ENCODE assay signal across 19 mouse cellular contexts in genomic region chr11:24342732-24343131, GRCm38 (mm10).
"Had no signal": no experiment of that assay in that cellular context is flagged by ENCODE, and none has a peak within 500 bp of the region (broad histone marks: within the 10 kb centered on the region; RNA-seq: fewer than 3 reads in every experiment).

No protein-coding gene starts in this region.

- H3K27ac ChIP-seq: kidney, embryonic 15.5 days; left cerebral cortex, adult 2 months; limb, embryonic 12.5 days; liver, embryonic 12.5 days; liver, embryonic 15.5 days; midbrain, embryonic 13.5 days; neural tube, embryonic 13.5 days had no signal

- H3K4me1 ChIP-seq: liver, embryonic 15.5 days had no signal

- DNase-seq: kidney, adult 11 months; kidney, adult 8-10 months; kidney, postnatal 10 days; kidney, postnatal 36 days; layer of hippocampus, postnatal 36 days; liver; lung, adult 2 months; lung, postnatal 14 days; lung, postnatal 4 days; thymus, postnatal 25 days had no signal

- H3K9ac ChIP-seq: kidney, embryonic 15.5 days; limb, embryonic 12.5 days; liver, embryonic 12.5 days; liver, embryonic 15.5 days; midbrain, embryonic 13.5 days; neural tube, embryonic 13.5 days had no signal

- H3K9me3 ChIP-seq: kidney, embryonic 15.5 days; limb, embryonic 12.5 days; liver, embryonic 12.5 days; liver, embryonic 15.5 days; midbrain, embryonic 13.5 days; neural tube, embryonic 13.5 days had no signal

- H3K27me3 ChIP-seq: kidney, embryonic 15.5 days; limb, embryonic 12.5 days; liver, embryonic 12.5 days; liver, embryonic 15.5 days; midbrain, embryonic 13.5 days; neural tube, embryonic 13.5 days had no signal

- H3K36me3 ChIP-seq: kidney, embryonic 15.5 days; limb, embryonic 12.5 days; liver, embryonic 12.5 days; liver, embryonic 15.5 days; midbrain, embryonic 13.5 days; neural tube, embryonic 13.5 days had no signal

- ATAC-seq: liver, embryonic 12.5 days; midbrain, embryonic 13.5 days; midbrain, embryonic 16.5 days had no signal

- H3K4me3 ChIP-seq: kidney, embryonic 15.5 days; left cerebral cortex, adult 2 months; limb, embryonic 12.5 days; liver, embryonic 12.5 days; liver, embryonic 15.5 days; midbrain, embryonic 13.5 days; myocyte; neural tube, embryonic 13.5 days had no signal

- H3K4me2 ChIP-seq: kidney, embryonic 15.5 days; limb, embryonic 12.5 days; liver, embryonic 12.5 days; liver, embryonic 15.5 days; midbrain, embryonic 13.5 days; neural tube, embryonic 13.5 days had no signal
